Mouse (Mus musculus): ENCODE measurements around the gene Ugt1a7c. TPM values are rescaled to one million over a fixed set of nuclear protein-coding genes. Genes with fewer than 3 reads are reported as not detected.

The Ugt1a7c gene
- total and polyA plus RNA-seq, 2 experiments from 2014 or later = 1.3 to 2.1 TPM

DNA sequence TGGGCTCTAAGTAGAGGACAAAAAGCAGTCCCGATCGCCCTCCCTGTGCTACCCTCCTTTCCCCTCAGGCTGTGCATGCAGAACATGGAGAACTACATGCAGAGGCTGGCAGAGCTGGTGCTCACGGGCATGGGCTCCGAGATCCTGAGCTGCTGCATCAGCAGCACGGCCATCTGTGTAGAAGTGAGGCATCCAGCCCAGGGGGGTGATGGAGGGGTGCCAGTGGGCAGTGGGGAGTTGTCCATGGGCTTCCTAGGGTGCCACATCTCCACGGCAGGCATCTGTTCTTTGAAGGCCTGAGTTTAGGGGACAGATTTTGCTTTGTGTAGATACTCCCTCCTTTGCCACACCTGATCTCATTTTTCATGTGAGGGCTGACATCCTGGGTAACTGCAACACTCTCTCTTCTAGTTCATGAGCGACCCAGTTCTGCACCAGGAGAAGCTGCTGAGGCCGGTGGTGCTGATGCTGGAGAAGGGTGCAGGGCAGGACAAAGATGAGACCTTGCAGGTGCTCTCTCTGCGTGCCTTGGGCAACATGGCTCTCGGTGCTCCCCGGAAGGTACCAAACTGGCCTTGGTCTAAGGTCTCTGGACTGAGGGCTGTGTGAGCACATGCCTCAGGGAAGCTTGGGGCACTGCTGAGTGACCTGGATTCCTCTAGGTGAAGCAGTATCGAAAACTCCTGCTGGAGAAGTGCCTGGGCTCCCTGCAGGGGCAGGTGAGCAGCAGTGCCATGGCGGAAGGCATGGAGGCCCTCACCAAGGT lies 161.3 kb downstream of the Ugt1a7c start:
- no peak for DNase-seq (ENCODE audit: low spot score)
- peaks cover 41% of the 10 kb centered on the region for H3K9me3 ChIP-seq (ENCODE audit: low read length)

DNA sequence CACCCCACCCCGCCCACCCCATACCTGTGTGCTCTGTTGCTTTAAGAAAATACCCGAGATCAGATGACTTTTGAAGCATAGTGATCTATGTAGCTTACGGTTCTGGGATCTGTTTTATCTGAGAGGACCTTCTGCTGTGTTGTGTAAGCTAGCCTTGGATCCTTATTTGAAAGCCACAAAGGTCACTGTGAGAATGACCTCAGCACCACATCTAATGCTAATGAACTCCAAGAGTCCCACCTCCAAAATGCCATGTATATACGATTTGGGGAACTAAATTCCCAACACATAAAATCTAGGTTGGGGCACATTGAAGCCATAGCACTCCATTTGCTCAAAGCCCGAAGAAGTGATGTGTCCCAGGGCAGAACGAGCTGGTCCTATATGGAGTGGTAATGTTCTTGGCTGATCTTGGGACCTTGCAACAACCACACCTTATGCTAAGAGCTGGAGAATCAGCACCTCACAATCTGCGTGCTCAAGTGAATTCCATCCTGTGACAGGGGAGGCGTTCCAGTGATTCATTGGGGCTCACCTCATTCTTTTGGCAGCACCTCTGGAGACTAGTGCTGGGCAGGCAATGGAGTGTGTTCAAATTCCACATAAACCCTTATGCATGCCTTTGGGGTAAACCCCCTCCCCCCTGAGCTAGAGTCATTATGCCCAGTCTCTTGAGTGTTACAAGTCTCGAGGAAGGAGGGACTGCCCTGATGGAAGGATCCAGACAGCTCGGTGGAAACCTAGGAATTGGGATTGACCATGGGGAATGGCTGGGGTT lies 162.2 kb downstream of the Ugt1a7c start:
- no peak overlapping the region for H3K9ac ChIP-seq (replicated peaks; ENCODE audit: low read length)
- no peak overlapping the region for H3K27ac ChIP-seq
- no peak overlapping the region for H3K4me2 ChIP-seq (ENCODE audit: low read depth, low read length)
- H3K36me3 ChIP-seq (ENCODE audit: insufficient read depth, low read length) = peaks cover 16% of the 10 kb centered on the region; the same call in 1 of the 2 replicates
- H3K4me3 ChIP-seq (ENCODE audit: low read length) = no peak overlapping the region
- H3K4me1 ChIP-seq (ENCODE audit: insufficient read depth, low read length) = no peaks in the 10 kb centered on the region
- H3K27me3 ChIP-seq (ENCODE audit: insufficient read depth, low read length) = no peaks in the 10 kb centered on the region
- H3K9me3 ChIP-seq (ENCODE audit: low read length) = peaks cover 39% of the 10 kb centered on the region
- TF ChIP-seq CTCF (IDR thresholded peaks at IDR 0.05; ENCODE audit: low read depth) = no peak
- no peak for ATAC-seq
- WGBS = 80% methylated on average over 10 of the region's 10 CpGs
- no peak for DNase-seq (ENCODE audit: low spot score)

More for the DNA sequence above, 161.3 kb downstream of the Ugt1a7c start:
- no peak overlapping the region for H3K4me2 ChIP-seq (ENCODE audit: low read depth, low read length)
- no peak for TF ChIP-seq CTCF (IDR thresholded peaks at IDR 0.05; ENCODE audit: low read depth)
- WGBS = 77% methylated on average over 13 of the region's 13 CpGs
- H3K4me1 ChIP-seq (ENCODE audit: insufficient read depth, low read length) = no peaks in the 10 kb centered on the region
- H3K36me3 ChIP-seq (ENCODE audit: insufficient read depth, low read length) = peaks cover 7% of the 10 kb centered on the region; the same call in 1 of the 2 replicates
- H3K9ac ChIP-seq (replicated peaks; ENCODE audit: low read length) = no peak overlapping the region
- no peak for ATAC-seq
- no peak overlapping the region for H3K27ac ChIP-seq
- H3K4me3 ChIP-seq (ENCODE audit: low read length) = no peak overlapping the region
- H3K27me3 ChIP-seq (ENCODE audit: insufficient read depth, low read length) = no peaks in the 10 kb centered on the region

DNA sequence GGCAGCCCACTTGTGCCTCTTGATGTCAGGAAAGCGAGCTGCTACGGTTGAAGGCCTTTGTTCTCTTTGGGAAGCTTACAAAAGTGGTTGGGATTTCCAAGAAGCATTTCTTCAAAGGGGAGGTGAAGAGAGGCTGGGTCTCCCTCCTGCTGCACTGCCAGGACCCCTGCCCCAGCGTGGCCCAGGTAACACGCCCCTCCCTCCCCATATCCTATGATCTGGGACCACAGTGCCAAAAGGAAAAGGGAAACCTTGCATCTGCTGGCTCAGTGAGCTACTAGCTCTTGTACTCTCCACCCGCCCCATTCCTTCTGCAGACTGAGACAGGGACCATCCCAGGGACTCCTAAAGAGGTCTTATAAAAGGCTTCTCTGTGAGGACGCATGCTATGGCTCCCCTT lies 162.8 kb downstream of the Ugt1a7c start:
- peaks cover 32% of the 10 kb centered on the region for H3K9me3 ChIP-seq (ENCODE audit: low read length)
- no peaks in the 10 kb centered on the region for H3K4me1 ChIP-seq (ENCODE audit: insufficient read depth, low read length)
- DNase-seq (ENCODE audit: low spot score) (no peak), ATAC-seq (no peak)
- peaks cover 20% of the 10 kb centered on the region; the same call in 1 of the 2 replicates for H3K36me3 ChIP-seq (ENCODE audit: insufficient read depth, low read length)
- WGBS = 82% methylated on average over 6 of the region's 6 CpGs
- H3K4me3 ChIP-seq (ENCODE audit: low read length) = no peak overlapping the region
- H3K4me2 ChIP-seq (ENCODE audit: low read depth, low read length) = no peak overlapping the region
- H3K9ac ChIP-seq (replicated peaks; ENCODE audit: low read length) = no peak overlapping the region
- TF ChIP-seq CTCF (IDR thresholded peaks at IDR 0.05; ENCODE audit: low read depth) = no peak
- H3K27ac ChIP-seq = no peak overlapping the region
- no peaks in the 10 kb centered on the region for H3K27me3 ChIP-seq (ENCODE audit: insufficient read depth, low read length)

GRCm38 (mm10) chr1:88258361-88258760 lies 163.5 kb downstream of the Ugt1a7c start:
- Histone ChIP-seq H3K36me3 (ENCODE audit: insufficient read depth, low read length) (peaks cover 27% of the 10 kb centered on the region), H3K27ac (no peak overlapping the region), H3K9ac (replicated peaks; ENCODE audit: low read length) (no peak overlapping the region), H3K9me3 (ENCODE audit: low read length) (peaks cover 30% of the 10 kb centered on the region; the same call in 1 of the 2 replicates), H3K27me3 (ENCODE audit: insufficient read depth, low read length) (no peaks in the 10 kb centered on the region), H3K4me1 (ENCODE audit: insufficient read depth, low read length) (no peaks in the 10 kb centered on the region), H3K4me2 (ENCODE audit: low read depth, low read length) (no peak overlapping the region), H3K4me3 (ENCODE audit: low read length) (no peak overlapping the region)
- DNase-seq (ENCODE audit: low spot score) = no peak
- 67% methylated on average over 6 of the region's 6 CpGs for WGBS
- no peak for TF ChIP-seq CTCF (IDR thresholded peaks at IDR 0.05; ENCODE audit: low read depth)
- ATAC-seq = no peak

DNA sequence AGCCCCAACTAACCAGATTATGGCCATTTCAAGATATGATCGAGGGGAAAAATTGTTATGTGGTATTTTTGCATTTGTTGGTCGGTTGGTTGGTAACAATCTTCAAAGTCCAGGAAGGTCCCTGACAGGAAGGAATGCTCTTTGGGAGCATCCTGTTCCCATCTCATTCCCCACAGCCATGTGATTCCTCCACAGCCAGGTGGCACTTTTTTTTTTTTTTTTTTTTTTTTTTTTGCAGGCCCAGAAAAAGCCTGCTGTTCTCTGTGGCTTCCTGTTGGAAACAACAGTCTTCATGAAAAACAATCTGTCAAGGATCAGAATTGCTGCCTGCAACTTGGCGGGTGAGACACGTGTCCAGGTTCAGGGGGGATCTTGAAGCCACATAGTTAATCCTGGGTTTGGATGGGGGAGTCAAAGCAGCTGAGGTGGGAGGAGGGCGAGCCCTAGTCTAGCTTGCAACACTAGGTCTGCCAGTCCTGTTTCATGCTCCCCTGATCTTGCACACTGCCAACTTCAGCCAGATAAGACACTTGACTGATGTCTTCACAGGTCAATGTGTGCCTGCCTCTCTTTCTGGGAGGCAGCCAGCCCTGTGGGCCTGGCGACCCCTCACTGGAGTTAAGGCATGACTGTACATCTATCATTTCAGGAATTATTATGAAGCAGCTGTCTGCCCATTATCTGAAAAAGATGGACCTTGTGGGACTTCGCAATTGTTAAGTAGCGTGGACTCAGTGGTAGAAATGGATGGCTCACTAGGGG lies 164.2 kb downstream of the Ugt1a7c start:
- H3K9ac ChIP-seq (replicated peaks; ENCODE audit: low read length) = no peak overlapping the region
- ATAC-seq = peak; percentile 24
- DNase-seq (ENCODE audit: low spot score) = peak; percentile 81
- no peak overlapping the region for H3K4me3 ChIP-seq (ENCODE audit: low read length)
- no peak overlapping the region for H3K4me2 ChIP-seq (ENCODE audit: low read depth, low read length)
- no peak for TF ChIP-seq CTCF (IDR thresholded peaks at IDR 0.05; ENCODE audit: low read depth)
- peaks cover 34% of the 10 kb centered on the region for H3K36me3 ChIP-seq (ENCODE audit: insufficient read depth, low read length)
- peak overlapping the region; percentile 3 for H3K27ac ChIP-seq
- no peaks in the 10 kb centered on the region for H3K27me3 ChIP-seq (ENCODE audit: insufficient read depth, low read length)
- no peaks in the 10 kb centered on the region for H3K4me1 ChIP-seq (ENCODE audit: insufficient read depth, low read length)
- peaks cover 30% of the 10 kb centered on the region; the same call in 1 of the 2 replicates for H3K9me3 ChIP-seq (ENCODE audit: low read length)
- WGBS = 71% methylated on average over 8 of the region's 8 CpGs

- TF ChIP-seq CTCF (IDR thresholded peaks at IDR 0.05; ENCODE audit: low read depth) = no peak
- DNase-seq (ENCODE audit: low spot score) = no peak
- Histone ChIP-seq H3K36me3 (ENCODE audit: insufficient read depth, low read length) (peaks cover 40% of the 10 kb centered on the region), H3K9me3 (ENCODE audit: low read length) (peaks cover 27% of the 10 kb centered on the region; the same call in 1 of the 2 replicates), H3K4me3 (ENCODE audit: low read length) (no peak overlapping the region), H3K9ac (replicated peaks; ENCODE audit: low read length) (no peak overlapping the region), H3K27me3 (ENCODE audit: insufficient read depth, low read length) (no peaks in the 10 kb centered on the region), H3K27ac (no peak overlapping the region; the same call in 1 of the 2 replicates), H3K4me2 (ENCODE audit: low read depth, low read length) (no peak overlapping the region), H3K4me1 (ENCODE audit: insufficient read depth, low read length) (no peaks in the 10 kb centered on the region)
- WGBS = 78% methylated on average over 4 of the region's 4 CpGs
- ATAC-seq = peak; percentile 1
These were observed 164.8 kb downstream of the Ugt1a7c start for GRCm38 (mm10) chr1:88259643-88260024.
